Mouse (Mus musculus): ENCODE data around the gene Ctnnbip1.

Gene Ctnnbip1

DNA sequence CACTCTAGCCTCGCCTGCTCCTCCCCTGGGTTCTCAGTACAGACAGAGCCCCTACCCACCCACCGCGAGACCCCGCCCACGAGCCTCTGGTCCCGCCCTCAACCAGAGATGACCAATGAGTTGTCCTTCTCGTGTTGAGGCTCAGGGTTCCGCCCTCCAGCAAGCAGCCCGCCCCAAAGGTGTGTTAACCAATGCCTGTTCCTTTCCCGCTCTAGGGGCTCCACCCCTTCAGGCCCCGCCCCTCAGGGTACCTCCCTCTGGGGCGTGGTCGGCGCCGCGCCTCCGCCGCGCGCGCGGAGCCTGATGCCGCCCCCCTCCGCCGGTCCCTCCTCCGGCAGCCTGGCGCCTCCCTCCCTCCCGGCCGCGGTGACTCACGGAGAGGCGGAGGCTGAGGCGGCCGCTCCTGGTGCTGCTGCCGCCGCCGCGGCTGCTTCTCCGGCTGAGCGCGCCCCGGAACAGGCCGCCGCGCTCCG is at the start of gene Ctnnbip1:
Gene Ctnnbip1, plus strand, starts transcription at position 369 of the 473 bp plus-strand sequence.
- DNase-seq, result peak; percentile 97

DNA sequence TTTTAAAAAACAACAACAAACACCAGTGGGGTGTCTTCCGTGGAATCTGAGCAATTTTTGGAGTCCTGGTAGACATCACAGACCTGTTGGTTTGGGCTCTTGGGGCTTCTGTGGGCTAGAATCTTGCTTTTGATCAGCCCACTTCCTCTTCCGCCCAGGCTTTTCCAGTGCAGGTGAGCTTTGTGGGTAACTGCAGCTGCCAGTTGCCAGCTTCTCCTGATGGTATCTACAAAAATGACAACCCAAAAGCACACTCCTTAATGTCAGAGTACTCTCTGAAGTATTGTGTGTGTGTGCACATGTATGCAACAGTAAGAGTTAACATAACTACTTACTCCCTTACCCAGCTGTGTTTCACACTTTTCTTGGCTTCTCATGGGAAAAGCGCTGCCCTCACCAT is 48.5 kb upstream of the Ctnnbip1 start:
- no peak for DNase-seq

DNA sequence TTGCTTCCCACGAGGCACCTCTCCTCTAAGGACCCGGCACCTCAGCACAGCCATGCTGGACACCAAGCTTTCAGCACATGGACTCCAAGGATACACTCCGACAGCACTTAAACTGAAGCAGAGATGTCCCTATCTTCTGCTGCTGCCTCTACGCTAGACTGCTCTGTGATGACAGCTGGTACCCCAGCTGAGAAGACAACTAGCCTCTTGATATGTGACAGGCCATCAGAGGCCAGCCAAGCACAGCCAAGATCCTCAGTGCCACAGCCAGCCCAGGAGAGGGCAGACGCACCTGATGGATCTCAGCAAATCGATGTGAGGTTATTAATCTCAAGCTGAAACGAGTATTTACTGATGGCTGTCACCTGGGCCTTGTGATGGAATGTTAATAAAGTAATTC is 42.9 kb upstream of the Ctnnbip1 start:
- DNase-seq, result no peak

GRCm38 (mm10) chr4:149477078-149477477 is 41.0 kb upstream of the Ctnnbip1 start, which contains the start of gene Tmem274:
Gene Tmem274, plus strand, starts transcription at chr4:149477378.
- DNase-seq, result no peak

DNA sequence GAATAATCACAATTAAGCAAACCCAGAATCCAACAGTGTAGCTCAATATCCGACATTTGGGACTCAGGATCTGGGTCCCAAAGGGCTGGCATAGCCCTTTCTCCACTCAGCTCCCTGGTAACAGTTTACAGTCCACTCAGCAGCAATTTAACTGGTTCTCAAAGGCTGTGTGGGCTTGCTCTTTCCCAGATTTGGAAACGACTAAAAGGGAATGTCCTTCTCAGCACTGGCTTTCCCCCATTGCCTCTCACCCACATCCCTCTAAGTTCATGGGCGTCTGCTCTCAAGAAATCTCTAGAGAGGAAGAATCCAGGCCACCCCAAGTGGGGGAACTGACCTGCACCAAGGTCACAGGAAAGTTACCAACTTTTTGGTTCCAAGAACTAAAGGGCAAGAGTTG is 33.5 kb upstream of the Ctnnbip1 start:
- no peak for DNase-seq

- peak; percentile 88 for DNase-seq
These were observed 32.8 kb upstream of the Ctnnbip1 start, which contains the start of the genes Nmnat1 and Lzic for GRCm38 (mm10) chr4:149485053-149485824. Gene Nmnat1, minus strand, starts transcription at chr4:149485202. Gene Lzic, plus strand, starts transcription at chr4:149485229.

GRCm38 (mm10) chr4:149485825-149486206 is 32.2 kb upstream of the Ctnnbip1 start:
- DNase-seq, result no peak

DNA sequence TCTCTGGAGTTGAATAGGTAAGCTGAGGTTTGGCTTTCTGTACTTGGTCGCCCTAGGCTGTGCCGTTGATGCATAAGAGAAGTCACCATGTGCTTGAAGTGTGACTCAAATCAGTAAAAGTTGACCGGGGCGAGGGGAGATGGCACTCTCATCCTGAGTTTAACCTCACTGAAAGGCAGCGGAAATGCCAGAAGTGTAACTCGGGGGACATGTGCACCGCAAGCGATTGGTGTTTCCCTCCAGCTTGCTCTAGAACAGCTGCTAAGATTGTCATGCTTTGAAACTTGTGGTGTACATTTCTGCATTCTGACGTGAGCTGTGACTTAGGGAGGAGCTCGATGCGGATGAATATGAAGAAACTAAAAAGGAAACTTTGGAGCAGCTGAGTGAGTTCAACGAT is 30.3 kb upstream of the Ctnnbip1 start:
- no peak for DNase-seq

- DNase-seq, result no peak
These were observed 28.4 kb upstream of the Ctnnbip1 start for GRCm38 (mm10) chr4:149489415-149490240.

GRCm38 (mm10) chr4:149491151-149491550 is 26.9 kb upstream of the Ctnnbip1 start:
- DNase-seq, result no peak

GRCm38 (mm10) chr4:149496612-149497011 is 21.4 kb upstream of the Ctnnbip1 start:
- DNase-seq, result no peak

- DNase-seq, result no peak
These were observed 19.1 kb upstream of the Ctnnbip1 start for GRCm38 (mm10) chr4:149498901-149499300.

GRCm38 (mm10) chr4:149499790-149500189 is 18.2 kb upstream of the Ctnnbip1 start:
- DNase-seq, result no peak

GRCm38 (mm10) chr4:149504363-149504762 is 13.7 kb upstream of the Ctnnbip1 start:
- no peak for DNase-seq

DNA sequence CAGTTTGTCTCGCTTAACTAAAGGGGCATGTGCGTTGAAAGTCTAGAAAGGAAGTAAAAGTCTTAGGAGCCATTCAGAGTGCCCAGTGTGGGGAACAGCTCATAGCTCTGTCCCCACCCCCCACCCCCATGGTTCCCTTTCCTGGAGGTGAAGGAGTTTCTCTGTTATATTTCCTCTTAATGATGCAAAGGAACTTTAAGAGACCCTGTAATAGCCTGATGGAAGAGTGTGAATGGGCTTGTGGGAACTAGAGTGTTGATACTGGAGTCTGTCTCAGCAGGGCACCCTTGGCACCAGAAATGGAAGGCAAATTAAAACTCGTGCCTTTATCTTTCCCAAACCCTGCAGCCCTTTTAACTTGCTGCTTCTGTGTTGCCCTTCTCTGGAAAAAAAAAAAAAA is 13.2 kb upstream of the Ctnnbip1 start:
- DNase-seq, result no peak

DNA sequence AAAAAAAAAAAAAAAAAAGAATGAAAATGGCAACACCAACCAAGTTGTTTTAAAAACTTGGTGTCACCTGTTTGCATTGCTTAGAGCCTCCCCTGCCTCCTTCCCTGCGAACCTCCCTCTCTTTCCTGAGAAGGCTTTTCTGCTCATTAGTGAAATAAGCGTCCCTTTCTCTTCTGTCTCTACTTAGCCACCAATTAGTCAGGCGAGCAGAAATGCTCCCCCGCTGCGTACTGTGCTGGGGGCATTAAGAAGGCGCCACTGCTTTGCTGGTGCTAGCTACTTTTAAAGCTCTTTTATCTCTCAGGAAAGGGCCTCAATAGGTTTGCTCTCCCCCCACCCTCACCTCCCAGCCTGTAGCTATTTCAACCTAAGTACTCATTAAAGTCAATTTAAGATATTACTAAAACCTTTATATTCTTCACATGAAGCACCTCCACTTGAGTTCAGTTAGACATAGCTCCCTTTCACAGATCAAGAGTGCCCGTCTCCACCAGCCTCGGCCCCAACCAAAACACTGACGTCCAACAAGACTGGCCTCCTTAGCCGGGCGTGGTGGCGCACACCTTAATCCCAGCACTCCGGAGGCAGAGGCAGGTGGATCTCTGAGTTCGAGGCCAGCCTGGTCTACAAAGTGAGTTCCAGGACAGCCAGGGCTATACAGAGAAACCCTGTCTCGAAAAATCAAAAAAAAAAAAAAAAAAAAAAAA is 12.6 kb upstream of the Ctnnbip1 start:
- no peak for DNase-seq

GRCm38 (mm10) chr4:149506904-149507303 is 11.1 kb upstream of the Ctnnbip1 start:
- DNase-seq, result no peak

GRCm38 (mm10) chr4:149511221-149511646 is 6.8 kb upstream of the Ctnnbip1 start:
- no peak for DNase-seq

DNA sequence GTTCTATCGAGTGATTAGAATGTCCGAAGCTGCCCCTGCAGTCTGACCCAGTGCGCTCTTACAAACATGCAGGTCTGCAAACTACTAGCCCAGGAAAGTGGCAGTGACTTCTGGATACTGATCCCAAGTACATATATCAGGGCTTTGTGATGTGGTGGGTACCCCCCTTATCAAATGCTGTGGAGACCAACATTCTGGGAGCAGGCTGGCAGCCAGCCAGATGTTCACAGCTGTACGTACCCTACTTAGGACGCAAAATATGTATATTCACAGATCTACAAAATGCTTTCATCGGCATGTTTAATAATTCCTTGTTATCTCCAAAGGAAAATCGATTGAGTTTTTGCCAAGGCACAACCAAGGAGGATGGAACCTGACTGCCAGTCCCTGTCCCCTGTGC is 6.0 kb upstream of the Ctnnbip1 start:
- no peak for DNase-seq

DNA sequence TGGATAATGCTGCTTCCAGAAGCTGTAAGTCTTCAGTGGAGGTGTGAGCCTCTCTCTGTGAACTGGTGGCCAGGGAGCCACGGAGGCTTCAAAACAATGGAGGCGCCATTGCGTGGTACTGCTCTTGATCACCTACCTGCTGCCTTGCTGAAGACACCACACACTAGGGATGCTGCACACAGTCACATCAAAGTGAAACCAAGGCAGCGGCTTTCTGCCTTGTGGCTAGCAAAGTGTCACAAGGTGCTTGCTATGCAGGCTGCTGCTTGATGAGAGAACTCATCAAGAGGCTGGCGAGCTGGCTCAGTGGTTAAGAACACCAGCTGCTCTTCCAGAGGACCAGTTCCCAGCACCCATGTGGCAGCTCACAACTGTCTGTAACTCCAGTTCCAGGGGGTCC is 2.3 kb upstream of the Ctnnbip1 start:
- no peak for DNase-seq

DNA sequence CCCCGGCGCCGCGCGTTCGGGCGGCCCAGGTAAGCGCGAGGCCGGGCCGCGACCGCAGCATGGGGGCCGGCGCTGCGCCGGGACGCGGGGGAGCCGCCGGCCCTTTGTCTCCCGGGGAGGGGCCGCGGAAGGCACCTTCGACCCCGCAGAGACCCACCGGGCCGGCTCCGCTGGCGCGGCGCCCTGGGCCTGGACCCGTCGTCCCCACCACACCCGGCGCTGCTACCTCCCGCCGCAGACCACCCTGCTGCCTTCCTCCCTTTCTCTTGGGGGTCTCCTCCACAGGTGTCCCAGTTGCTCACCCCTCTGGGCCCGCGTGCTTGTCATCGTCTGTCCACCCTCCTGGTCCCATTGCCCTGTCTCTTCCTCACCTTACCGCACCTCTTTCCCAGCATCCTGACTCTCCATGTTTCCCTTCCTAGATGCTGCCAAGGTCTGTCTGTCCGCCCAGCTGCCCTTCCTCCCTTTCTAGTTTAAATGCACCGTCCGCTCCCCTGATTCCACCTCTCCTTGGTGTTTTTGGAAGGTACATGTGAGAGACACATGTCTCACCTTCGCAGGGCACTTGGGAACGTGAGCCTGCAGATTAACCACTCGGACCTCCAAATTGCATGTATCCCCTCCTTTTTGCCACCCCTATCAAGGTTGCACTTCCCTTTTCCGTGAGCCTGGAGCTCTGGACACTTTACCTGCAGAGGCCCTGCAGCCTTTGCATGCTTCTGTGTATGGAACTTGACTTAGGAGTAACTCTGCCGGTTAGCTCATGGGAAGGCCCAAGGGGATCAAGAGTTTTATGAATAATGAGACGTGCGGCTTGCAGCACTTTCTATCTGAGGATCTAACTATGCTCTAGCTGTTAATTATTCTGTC is 550 bp downstream of the Ctnnbip1 start:
- no peak for DNase-seq

GRCm38 (mm10) chr4:149521258-149521657 is 3.2 kb downstream of the Ctnnbip1 start:
- DNase-seq, result no peak

Measured in cerebellum, adult 11 months (tissue).